Mouse (Mus musculus): ENCODE measurements around the gene Shisa8.

Shisa8 gene

DNA sequence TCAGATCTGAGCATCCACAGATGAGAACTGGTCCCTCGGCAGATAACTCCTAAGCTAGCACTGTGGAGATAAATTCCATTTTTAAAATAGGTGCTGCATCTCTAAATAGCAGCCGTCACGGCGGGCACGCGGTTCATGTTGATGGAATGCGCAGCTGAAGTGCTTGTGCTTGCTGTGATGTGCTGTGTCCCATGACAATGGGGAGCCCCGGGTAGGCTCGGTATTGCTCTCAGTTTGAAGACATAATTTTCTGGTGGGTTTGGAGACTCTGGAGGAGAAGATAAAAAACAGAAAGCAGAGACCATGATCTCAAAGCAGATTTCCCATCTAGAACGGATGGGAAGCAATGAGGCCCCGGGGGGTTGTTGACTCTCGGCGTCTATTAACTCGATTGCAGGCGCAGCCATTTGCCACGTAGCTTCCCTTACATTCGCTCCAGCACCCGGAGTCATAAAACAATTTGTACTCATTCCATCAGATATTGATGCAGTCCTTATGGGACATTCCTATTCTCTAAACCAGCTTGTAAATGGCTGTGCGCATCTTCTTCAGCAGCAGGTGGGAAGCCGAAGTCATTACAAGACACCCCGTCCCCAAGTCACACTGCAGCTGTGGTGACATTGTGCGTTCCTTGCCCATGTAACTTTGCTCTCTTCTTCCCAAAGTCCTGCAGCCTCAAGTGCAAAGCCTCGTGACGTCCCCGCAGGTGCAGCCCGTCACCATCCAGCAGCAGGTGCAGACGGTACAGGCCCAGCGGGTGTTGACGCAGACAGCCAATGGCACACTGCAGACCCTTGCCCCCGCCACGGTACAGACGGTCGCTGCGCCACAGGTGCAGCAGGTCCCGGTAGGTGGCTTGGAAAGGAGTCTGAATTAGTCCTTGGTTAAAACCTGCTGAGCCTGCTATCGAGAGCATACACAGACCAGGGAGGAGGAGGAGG is 41.9 kb downstream of the Shisa8 start:
- DNase-seq (ENCODE audit: low spot score), result no peak

- DNase-seq (ENCODE audit: low spot score), result no peak
Measured at GRCm38 (mm10) chr15:82169671-82170070, 42.9 kb downstream of the Shisa8 start.

GRCm38 (mm10) chr15:82167201-82168168 is 45.1 kb downstream of the Shisa8 start:
- no peak for DNase-seq (ENCODE audit: low spot score)

DNA sequence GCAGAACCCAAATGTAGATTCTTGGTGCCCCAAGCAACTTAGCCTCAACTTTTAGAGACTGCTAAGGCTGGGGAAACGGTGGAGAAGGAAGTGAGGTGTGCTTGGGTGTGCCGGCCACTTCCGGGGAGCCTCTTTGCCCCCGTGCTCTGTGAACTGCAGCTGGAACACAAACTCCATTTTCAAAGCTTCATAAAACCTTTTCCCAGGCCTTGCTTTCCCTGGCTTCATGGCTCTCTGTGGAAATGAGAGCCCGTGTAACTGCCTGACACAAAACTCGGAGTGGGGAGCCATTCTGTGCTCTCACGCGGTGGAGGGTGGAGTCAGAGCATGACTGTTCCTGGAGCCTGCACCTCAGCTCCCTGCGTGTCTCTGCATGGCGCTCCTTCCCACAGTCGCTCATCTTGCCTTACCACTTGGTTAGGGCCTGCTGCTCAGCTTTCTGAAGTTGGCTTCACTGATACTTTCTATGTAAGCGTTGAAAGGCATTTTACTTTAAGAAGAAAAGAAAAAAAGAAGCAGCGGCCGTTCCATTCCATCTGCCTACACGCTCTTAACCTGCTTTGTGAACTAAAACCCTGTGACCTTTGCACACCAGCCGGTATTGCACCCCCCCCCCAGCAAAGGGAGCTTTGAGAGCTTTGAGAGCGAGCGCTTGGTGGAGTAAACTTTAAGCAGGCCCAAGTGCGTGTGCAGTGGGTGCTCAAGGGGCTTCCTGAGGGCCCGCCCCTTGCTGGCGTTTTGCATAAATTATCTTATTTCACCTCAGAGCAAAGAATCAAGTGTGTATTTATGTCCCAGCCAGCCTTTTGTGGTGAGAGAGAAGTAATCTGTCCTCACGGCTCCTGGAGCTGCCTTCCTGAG is 46.1 kb downstream of the Shisa8 start:
- DNase-seq (ENCODE audit: low spot score), result no peak

GRCm38 (mm10) chr15:82165332-82166239 is 47.0 kb downstream of the Shisa8 start:
- peak; percentile 61 for DNase-seq (ENCODE audit: low spot score)

GRCm38 (mm10) chr15:82164496-82164895 is 48.1 kb downstream of the Shisa8 start:
- DNase-seq (ENCODE audit: low spot score), result no peak

DNA sequence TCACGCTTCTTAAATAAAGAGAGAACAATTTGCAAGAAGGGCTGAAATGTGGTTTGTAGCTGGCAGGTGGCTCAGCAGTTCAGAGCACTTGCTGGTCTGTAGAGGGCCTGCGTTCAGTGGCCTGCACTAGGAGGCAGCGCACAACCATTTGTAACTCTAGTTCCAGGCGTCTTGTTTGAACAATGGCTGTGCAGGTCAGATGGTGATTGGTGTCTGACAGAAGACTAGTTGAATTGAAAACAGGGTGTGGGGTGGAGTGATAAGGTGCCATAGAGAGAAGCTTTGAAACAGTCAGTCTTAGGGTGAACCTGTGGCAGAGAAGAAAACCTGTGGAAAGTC is 48.6 kb downstream of the Shisa8 start:
- no peak for DNase-seq (ENCODE audit: low spot score)

DNA sequence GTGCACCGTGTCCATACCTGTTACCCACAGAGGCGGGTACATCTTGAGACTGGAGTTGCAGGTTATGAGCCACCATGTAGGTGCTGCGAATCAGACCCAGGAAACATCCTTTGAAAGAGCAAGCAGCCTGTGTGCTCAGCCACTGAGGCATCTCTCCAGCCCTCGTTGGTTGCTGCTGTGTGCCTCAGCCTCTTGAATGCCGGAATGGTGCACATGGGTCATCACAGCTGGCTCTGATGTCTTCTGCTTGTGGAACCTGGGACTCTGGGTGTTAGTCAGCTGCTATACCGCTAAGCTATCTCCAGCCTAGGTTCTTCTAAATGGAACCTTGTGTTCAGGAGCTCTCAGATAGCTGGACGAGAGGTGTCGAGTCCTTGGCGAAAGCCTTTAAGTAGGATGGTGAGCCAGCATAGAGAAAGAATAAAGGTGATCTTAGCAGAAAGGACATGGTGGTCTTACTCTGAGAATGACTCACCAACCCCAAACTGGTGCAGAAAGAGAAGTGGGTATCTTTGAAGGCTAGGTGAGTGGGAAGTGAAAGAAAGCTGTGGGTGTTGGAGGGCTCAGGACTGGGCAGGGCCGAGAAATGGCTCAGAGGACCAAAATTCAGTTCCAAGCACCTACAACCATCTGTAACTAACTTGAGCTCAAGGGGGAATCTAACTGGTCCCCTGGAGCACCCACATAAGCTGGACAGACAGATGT is 49.1 kb downstream of the Shisa8 start:
- DNase-seq (ENCODE audit: low spot score), result no peak

DNA sequence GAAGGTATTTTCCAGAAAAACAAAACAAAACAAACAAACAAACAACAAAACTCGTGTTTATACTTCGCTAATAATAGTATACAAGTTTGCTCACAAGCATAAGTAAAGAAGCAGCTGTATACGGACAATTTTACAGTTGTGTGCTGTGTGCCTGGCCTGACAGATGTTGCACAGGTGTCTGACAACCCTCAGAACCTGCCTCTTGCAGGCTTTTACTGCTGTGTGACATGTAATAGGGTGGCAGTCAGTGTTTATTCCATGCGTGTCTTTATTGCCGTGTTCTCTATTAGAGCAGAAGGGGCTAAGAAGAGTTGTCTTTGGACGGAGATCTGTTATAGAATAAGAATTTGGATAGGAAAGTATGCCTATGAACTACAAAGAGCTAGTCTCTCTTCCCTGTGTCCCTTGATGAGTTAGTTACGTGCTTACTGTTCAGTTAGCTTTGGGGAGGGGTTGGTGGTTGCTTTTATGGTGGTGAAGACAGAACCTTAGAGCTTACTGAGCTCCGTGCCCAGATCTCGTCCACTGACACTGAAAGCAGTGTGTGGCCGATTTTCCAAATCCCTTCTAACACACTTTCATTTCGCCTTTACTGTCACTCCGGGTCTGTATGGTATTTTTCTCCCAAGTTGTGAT is 50.5 kb downstream of the Shisa8 start:
- DNase-seq (ENCODE audit: low spot score), result no peak

- DNase-seq (ENCODE audit: low spot score), result no peak
Measured at GRCm38 (mm10) chr15:82160731-82161640, 51.6 kb downstream of the Shisa8 start.

GRCm38 (mm10) chr15:82159471-82159870 is 53.1 kb downstream of the Shisa8 start:
- no peak for DNase-seq (ENCODE audit: low spot score)

GRCm38 (mm10) chr15:82158243-82159035 is 54.2 kb downstream of the Shisa8 start:
- DNase-seq (ENCODE audit: low spot score), result no peak

DNA sequence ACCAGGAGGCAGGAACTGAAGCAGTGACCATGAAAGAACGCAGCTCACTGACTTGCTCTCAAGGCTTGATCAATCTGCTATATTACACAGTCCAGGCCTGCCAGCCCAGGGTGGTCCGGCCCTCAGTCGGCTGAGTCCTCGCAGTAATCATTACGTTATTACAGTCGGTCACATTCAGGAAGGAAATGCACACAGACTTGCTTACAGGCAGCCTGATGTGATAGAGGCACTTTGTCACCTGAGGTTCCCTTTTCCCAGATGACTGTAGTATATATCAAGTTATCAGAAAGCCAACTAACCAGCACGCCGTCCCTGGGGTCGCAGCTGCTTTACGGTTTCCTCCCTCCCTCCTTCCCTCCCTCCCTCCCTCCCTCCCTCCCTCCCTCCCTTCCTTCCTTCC is 55.7 kb downstream of the Shisa8 start:
- no peak for DNase-seq (ENCODE audit: low spot score)

DNA sequence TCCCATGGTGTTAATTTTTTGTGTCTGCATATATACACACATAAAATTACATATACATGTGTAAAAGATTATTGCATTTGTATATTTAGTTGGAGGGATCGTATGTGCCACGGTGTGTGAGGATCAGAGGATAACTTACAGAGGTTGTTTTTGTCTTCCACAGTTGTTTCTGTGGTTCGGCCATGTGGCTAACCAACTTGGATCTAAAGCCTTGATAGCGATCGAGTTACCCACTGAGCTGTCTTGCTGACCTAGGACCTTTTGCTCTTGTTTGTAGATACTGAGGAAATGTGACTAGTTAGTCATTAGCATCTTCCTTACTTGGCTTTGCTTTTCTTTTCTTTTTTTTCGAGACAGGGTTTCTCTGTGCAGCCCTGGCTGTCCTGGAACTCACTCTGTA is 56.3 kb downstream of the Shisa8 start:
- DNase-seq (ENCODE audit: low spot score), result no peak
